Mouse (Mus musculus) CH12.LX (cell line): Measurements from ENCODE around the gene Dock10. TPM values are rescaled to one million over a fixed set of nuclear protein-coding genes. Genes with fewer than 3 reads are reported as not detected.

Experiments used
- DNase-seq: peaks from one replicate; pipeline ENCODE4 v3.0.0-alpha.2; 2013; ENCODE audit errors: extremely low read depth
- H3K27ac ChIP-seq: 2 replicates; pipeline ENCODE4 v1.5.1; 2012; ENCODE audit warnings: low read depth, mild to moderate bottlenecking, control low read depth, moderate library complexity; ENCODE audit not compliant: insufficient read depth
- H3K27me3 ChIP-seq: replicated peaks from 2 replicates; pipeline ENCODE3; 2012; ENCODE audit warnings: inconsistent platforms
- H3K36me3 ChIP-seq, 2 experiments: replicated peaks in 1 of 2; 2 replicates each; pipeline versions ENCODE3 to v1.6.1; 2012; ENCODE audit warnings: inconsistent platforms in 1 of 2, low read length in 1 of 2, mild to moderate bottlenecking in 1 of 2, mixed read lengths in 1 of 2, moderate library complexity in 1 of 2; ENCODE audit not compliant: control insufficient read depth in 1 of 2, insufficient read depth in 1 of 2
- H3K4me1 ChIP-seq, 2 experiments: 2 replicates each; pipeline ENCODE4 v1.6.1; 2012; ENCODE audit warnings: inconsistent platforms in 1 of 2, moderate library complexity in 1 of 2; ENCODE audit not compliant: insufficient read depth in 2 of 2, control insufficient read depth in 1 of 2
- H3K4me2 ChIP-seq: 2 replicates; pipeline ENCODE4 v1.6.1; 2012; ENCODE audit warnings: low read depth, mild to moderate bottlenecking, control low read depth; ENCODE audit not compliant: poor library complexity, insufficient read depth, severe bottlenecking
- H3K4me3 ChIP-seq, 3 experiments: fragments of 150-350 bp in 1 of 3; sonication (generic) in 1 of 3; replicated peaks in 1 of 3; 2 replicates each; pipeline versions ENCODE3 to v1.5.1; 2011 to 2012; ENCODE audit warnings: low read depth in 2 of 3, low read length in 2 of 3, mild to moderate bottlenecking in 2 of 3, moderate library complexity in 2 of 3, control low read depth in 1 of 3, improper control_type of control experiment in 1 of 3, inconsistent platforms in 1 of 3, mixed read lengths in 1 of 3; ENCODE audit not compliant: poor library complexity in 1 of 3
- H3K79me2 ChIP-seq: replicated peaks from 2 replicates; pipeline ENCODE4 v1.6.1; 2012; ENCODE audit warnings: mild to moderate bottlenecking, moderate library complexity; ENCODE audit not compliant: control insufficient read depth, poor library complexity, insufficient read depth, severe bottlenecking; ENCODE audit errors: extremely low read depth
- H3K9ac ChIP-seq: 2 replicates; pipeline ENCODE4 v1.6.1; 2012; ENCODE audit warnings: low read depth, mild to moderate bottlenecking, control low read depth, moderate library complexity; ENCODE audit not compliant: insufficient read depth
- H3K9me3 ChIP-seq: replicated peaks from 2 replicates; pipeline ENCODE3; 2012; ENCODE audit warnings: low read length, inconsistent platforms, mixed read lengths
- CTCF ChIP-seq, 2 experiments: IDR thresholded peaks in 1 of 2; conservative IDR thresholded peaks in 1 of 2; 2 replicates each; pipeline ENCODE4 v1.5.1; 2011 to 2012; ENCODE audit warnings: low read depth in 2 of 2, low read length in 2 of 2, improper control_type of control experiment in 1 of 2, inconsistent platforms in 1 of 2, mild to moderate bottlenecking in 1 of 2, moderate library complexity in 1 of 2
- EP300 ChIP-seq: IDR thresholded peaks from 2 replicates; pipeline ENCODE4 v1.6.1; 2011; ENCODE audit warnings: low read length, improper control_type of control experiment
- GABPA ChIP-seq: IDR thresholded peaks from 2 replicates; pipeline ENCODE4 v1.6.1; 2012; ENCODE audit warnings: low read depth, low read length, improper control_type of control experiment, inconsistent platforms; ENCODE audit not compliant: insufficient replicate concordance
- JUND ChIP-seq: conservative IDR thresholded peaks from 2 replicates; pipeline ENCODE4 v1.6.1; 2011; ENCODE audit warnings: low read depth, low read length, improper control_type of control experiment
- MAX ChIP-seq: IDR thresholded peaks from 2 replicates; pipeline ENCODE4 v1.6.1; 2011; ENCODE audit warnings: low read length, improper control_type of control experiment
- MAZ ChIP-seq: IDR thresholded peaks from 2 replicates; pipeline ENCODE4 v1.6.1; 2012; ENCODE audit warnings: low read depth, mild to moderate bottlenecking, inconsistent platforms, low read length, improper control_type of control experiment, moderate library complexity
- MEF2A ChIP-seq: IDR thresholded peaks from 2 replicates; pipeline ENCODE4 v1.6.1; 2014; ENCODE audit warnings: low read depth, mild to moderate bottlenecking, inconsistent platforms, low read length, improper control_type of control experiment, borderline replicate concordance
- MXI1 ChIP-seq: IDR thresholded peaks from 2 replicates; pipeline ENCODE4 v1.6.1; 2011; ENCODE audit warnings: mild to moderate bottlenecking, low read depth, low read length, improper control_type of control experiment
- MYC ChIP-seq: IDR thresholded peaks from 2 replicates; pipeline ENCODE4 v1.6.1; 2011; ENCODE audit warnings: low read depth, mild to moderate bottlenecking, improper control_type of control experiment, low read length
- PAX5 ChIP-seq: IDR thresholded peaks from 2 replicates; pipeline ENCODE4 v1.6.1; 2012; ENCODE audit warnings: low read length, inconsistent platforms, mixed read lengths
- POLR2A ChIP-seq: IDR thresholded peaks from 2 replicates; pipeline ENCODE4 v1.6.1; 2011; ENCODE audit warnings: low read depth, mild to moderate bottlenecking, improper control_type of control experiment, low read length
- RAD21 ChIP-seq: IDR thresholded peaks from 2 replicates; pipeline ENCODE4 v1.6.1; 2011; ENCODE audit warnings: low read depth, mild to moderate bottlenecking, low read length, improper control_type of control experiment, moderate library complexity
- SMC3 ChIP-seq: IDR thresholded peaks from 2 replicates; pipeline ENCODE4 v1.6.1; 2011; ENCODE audit warnings: low read depth, low read length, improper control_type of control experiment
- TCF12 ChIP-seq: IDR thresholded peaks from 2 replicates; pipeline ENCODE4 v1.6.1; 2014; ENCODE audit warnings: low read depth, mild to moderate bottlenecking, inconsistent platforms, low read length, improper control_type of control experiment
- UBTF ChIP-seq: IDR thresholded peaks from 2 replicates; pipeline ENCODE4 v1.6.1; 2012; ENCODE audit warnings: low read depth, mild to moderate bottlenecking, inconsistent platforms, low read length, improper control_type of control experiment, moderate library complexity
- USF1 ChIP-seq: IDR thresholded peaks from 2 replicates; pipeline ENCODE4 v1.6.1; 2014; ENCODE audit warnings: low read depth, mild to moderate bottlenecking, inconsistent platforms, low read length, improper control_type of control experiment
- USF2 ChIP-seq: conservative IDR thresholded peaks from 2 replicates; pipeline ENCODE4 v1.6.1; 2011; ENCODE audit warnings: low read depth, low read length, improper control_type of control experiment
- ZC3H11A ChIP-seq: IDR thresholded peaks from 2 replicates; pipeline ENCODE4 v1.6.1; 2012; ENCODE audit warnings: low read depth, mild to moderate bottlenecking, inconsistent platforms, low read length, improper control_type of control experiment
- ZMIZ1 ChIP-seq: IDR thresholded peaks from 2 replicates; pipeline ENCODE4 v1.6.1; 2012; ENCODE audit warnings: low read depth, mild to moderate bottlenecking, inconsistent platforms, low read length, improper control_type of control experiment
- ZNF384 ChIP-seq: IDR thresholded peaks from 2 replicates; pipeline ENCODE4 v1.6.1; 2012; ENCODE audit warnings: low read depth, low read length, improper control_type of control experiment, inconsistent platforms
- dilution Hi-C: fragments of 300-500 bp; cut with MboI; formaldehyde crosslinking; loops from 2 replicates; pipeline ENCODE4 v1.14.3; 2020; ENCODE audit warnings: low sequenced_read_pairs; ENCODE audit not compliant: extremely low pct_unique_long_range_greater_than_20kb, extremely low pct_ligation_motif_present
- in situ Hi-C: fragments of 300-500 bp; cut with MboI; formaldehyde crosslinking; loops from 3 replicates; pipeline ENCODE4 v1.14.3; 2019; ENCODE audit warnings: low sequenced_read_pairs, low pct_ligation_motif_present, low pct_unique_long_range_greater_than_20kb, mixed read lengths
- polyA plus RNA-seq: library from polyadenylated mRNA; unstranded; fragments of >175 nt; gene quantifications from 2 replicates; pipeline ENCODE4 v1.2.1, GENCODE M21; 2012; ENCODE audit warnings: low read depth; ENCODE audit not compliant: insufficient read length
- total RNA-seq, 2 experiments: library from RNA; depleted of rRNA; stranded (reverse); fragments of 300-350 nt in 1 of 2; fragments of >200 nt in 1 of 2; gene quantifications; 2 replicates each; pipeline ENCODE4 v1.2.3; 2012 to 2014

Dock10 gene
- total and polyA plus RNA-seq, 3 experiments = 44.7 to 77.2 (median 62.2) TPM

DNA sequence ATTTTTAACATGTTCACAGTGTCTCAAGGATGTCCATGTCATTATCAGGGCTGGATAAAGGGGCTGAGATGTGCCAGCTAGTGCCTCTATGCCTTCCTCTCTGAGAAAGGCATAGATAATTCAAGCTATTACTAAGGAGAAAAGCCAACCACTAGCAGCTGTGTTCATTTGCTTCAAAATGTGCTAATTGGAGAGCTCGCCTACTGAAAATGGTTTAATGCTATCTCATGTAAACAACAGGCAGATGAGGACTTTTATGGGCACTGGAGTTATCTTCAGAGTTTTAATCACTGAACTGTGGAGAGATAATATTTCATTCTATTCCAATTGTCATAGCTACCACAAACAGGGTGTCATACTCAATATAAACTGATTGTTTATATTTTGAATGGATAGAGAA, 36.3 kb downstream of the Dock10 start:
- DNase-seq = no peak
- Histone ChIP-seq H3K9me3 (no peaks in the 10 kb centered on the region), H3K79me2 (peaks cover 14% of the 10 kb centered on the region; the same call in 1 of the 2 replicates), H3K4me2 (no peak overlapping the region), H3K27ac (no peak overlapping the region), H3K4me3 (no peak overlapping the region), H3K4me1 (peaks cover 0 to 60% of the 10 kb centered on the region in 2 experiments; a peak in 2 of 4 replicates), H3K36me3 (peaks cover 5 to 70% of the 10 kb centered on the region in 2 experiments), H3K9ac (no peak overlapping the region), H3K27me3 (no peaks in the 10 kb centered on the region)
- in situ Hi-C loops = loop anchor here (10.0 kb wide), 2 partner anchors 47 to 127 kb away; no protein-coding TSS in a partner anchor
- dilution Hi-C loops = no loop called here
- TF ChIP-seq GABPA = no peak
- TF ChIP-seq ZC3H11A = no peak
- TF ChIP-seq MXI1 = no peak
- TF ChIP-seq ZNF384 = no peak
- no peak for TF ChIP-seq JUND

DNA sequence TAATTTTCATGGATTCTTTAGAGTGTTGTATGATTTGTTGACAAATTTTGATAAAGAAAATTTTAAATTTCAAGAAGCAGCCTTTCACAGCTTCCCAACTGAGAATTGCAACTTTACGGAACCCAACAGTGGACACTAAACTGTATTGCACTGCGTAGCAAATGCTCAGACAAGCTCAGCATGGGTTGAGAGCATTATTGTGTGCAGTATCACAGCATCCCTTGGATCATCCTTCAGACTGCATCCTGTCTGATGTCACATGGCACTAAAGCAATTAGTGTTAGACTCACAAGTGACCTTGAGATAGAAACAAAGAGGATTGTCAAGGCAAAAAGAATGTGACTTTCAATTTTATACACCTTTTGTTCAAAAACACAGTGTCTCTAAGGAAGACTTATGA, 37.1 kb downstream of the Dock10 start:
- Histone ChIP-seq H3K27me3 (no peaks in the 10 kb centered on the region), H3K4me2 (no peak overlapping the region), H3K9ac (no peak overlapping the region), H3K36me3 (peaks cover 5 to 75% of the 10 kb centered on the region in 2 experiments), H3K4me3 (no peak overlapping the region), H3K4me1 (peaks cover 0 to 59% of the 10 kb centered on the region in 2 experiments; a peak in 2 of 4 replicates), H3K79me2 (peaks cover 14% of the 10 kb centered on the region; the same call in 1 of the 2 replicates), H3K9me3 (no peaks in the 10 kb centered on the region), H3K27ac (no peak overlapping the region)
- DNase-seq = no peak
- dilution Hi-C loops (no loop called here), in situ Hi-C loops (loop anchor here (10.0 kb wide), 2 partner anchors 46 to 126 kb away; no protein-coding TSS in a partner anchor)
- no peak for TF ChIP-seq POLR2A
- no peak for TF ChIP-seq MEF2A
- no peak for TF ChIP-seq MAX
- no peak for TF ChIP-seq RAD21
- TF ChIP-seq UBTF = no peak
- TF ChIP-seq PAX5 = no peak
- TF ChIP-seq SMC3 = no peak
- TF ChIP-seq CTCF (conservative IDR thresholded peaks at IDR 0.05 in 1 of 2, IDR thresholded peaks at IDR 0.05 in 1 of 2; ENCODE audit: low read depth in 2 of 2, low read length in 2 of 2) = no peak
- TF ChIP-seq ZMIZ1 = no peak
- TF ChIP-seq GABPA = no peak
- no peak for TF ChIP-seq MYC
- TF ChIP-seq ZC3H11A = no peak
- no peak for TF ChIP-seq TCF12
- no peak for TF ChIP-seq EP300
- TF ChIP-seq USF2 = no peak
- TF ChIP-seq JUND = no peak
- no peak for TF ChIP-seq USF1
- TF ChIP-seq MAZ = no peak
- TF ChIP-seq, all 38 proteins: peak for 0
